Mouse (Mus musculus) limb, embryonic 12.5 days (tissue): ENCODE data around the gene Tpm4. TPM values are rescaled to one million over a fixed set of nuclear protein-coding genes. Genes with fewer than 3 reads are reported as not detected.

ENCODE experiments used
- ATAC-seq: fragments of 200-750 bp; cut with Nextera tagmentation; 2 replicates; pipeline ENCODE4 v1.8.0; 2017; ENCODE audit warnings: low read depth, moderate TSS enrichment; ENCODE audit not compliant: insufficient number of reproducible peaks, insufficient read depth, low FRiP score, low TSS enrichment
- H3K27ac ChIP-seq: fragments of 300-500 bp; sonication (generic); 2 replicates; pipeline ENCODE4 v1.5.1; 2016; ENCODE audit warnings: mild to moderate bottlenecking, moderate library complexity
- H3K27me3 ChIP-seq: fragments of 300-500 bp; sonication (generic); 2 replicates; pipeline ENCODE4 v1.6.1; 2016; ENCODE audit warnings: mild to moderate bottlenecking, moderate library complexity
- H3K36me3 ChIP-seq: fragments of 300-500 bp; sonication (generic); 2 replicates; pipeline ENCODE4 v1.6.1; 2016; ENCODE audit warnings: mild to moderate bottlenecking, moderate library complexity
- H3K4me1 ChIP-seq: fragments of 300-500 bp; sonication (generic); replicated peaks from 2 replicates; pipeline ENCODE4 v1.6.1; 2016
- H3K4me2 ChIP-seq: fragments of 300-500 bp; sonication (generic); 2 replicates; pipeline ENCODE4 v1.6.1; 2016; ENCODE audit warnings: mild to moderate bottlenecking, moderate library complexity
- H3K4me3 ChIP-seq: fragments of 300-500 bp; sonication (generic); replicated peaks from 2 replicates; pipeline ENCODE4 v1.5.1; 2016; ENCODE audit warnings: mild to moderate bottlenecking
- H3K9ac ChIP-seq: fragments of 300-500 bp; sonication (generic); replicated peaks from 2 replicates; pipeline ENCODE4 v1.6.1; 2016; ENCODE audit warnings: mild to moderate bottlenecking, moderate library complexity
- H3K9me3 ChIP-seq: fragments of 300-500 bp; sonication (generic); 2 replicates; pipeline ENCODE4 v1.6.1; 2016; ENCODE audit warnings: mild to moderate bottlenecking, moderate library complexity
- WGBS: fragments of 180-500 bp; shearing (Covaris S2); methylation state at CpG from one replicate; pipeline ENCODE4 v1.1.7; 2016; 5-methylcytosine and 5-hydroxymethylcytosine counted together
- polyA plus RNA-seq: library from polyadenylated mRNA; unstranded; fragments of >200 nt; fragmentation: Nextera tagmentation; extraction: Ambion mirVana; gene quantifications from 2 replicates; pipeline ENCODE4 v1.2.1, GENCODE M21; 2016

The Tpm4 gene
- polyA plus RNA-seq, 1 experiment from 2014 or later, result 668 TPM

- H3K9ac ChIP-seq, result no peak overlapping the region
- H3K27ac ChIP-seq, result no peak overlapping the region
- no peaks in the 10 kb centered on the region for H3K9me3 ChIP-seq
- WGBS, result 13% methylated on average over 1 of the region's 1 CpGs
- no peaks in the 10 kb centered on the region for H3K36me3 ChIP-seq
- H3K4me1 ChIP-seq, result peaks cover 5% of the 10 kb centered on the region
- no peak overlapping the region for H3K4me2 ChIP-seq
- H3K4me3 ChIP-seq, result no peak overlapping the region
- ATAC-seq, result peak; percentile 31; the same call in 1 of the 2 replicates
- H3K27me3 ChIP-seq, result no peaks in the 10 kb centered on the region
Measured at GRCm38 (mm10) chr8:72121997-72122396, 12.8 kb upstream of the Tpm4 start.

- Histone ChIP-seq H3K27ac (no peak overlapping the region), H3K4me3 (no peak overlapping the region), H3K9me3 (no peaks in the 10 kb centered on the region), H3K4me1 (no peaks in the 10 kb centered on the region), H3K9ac (no peak overlapping the region), H3K27me3 (no peaks in the 10 kb centered on the region), H3K36me3 (no peaks in the 10 kb centered on the region), H3K4me2 (no peak overlapping the region)
- 88% methylated on average over 1 of the region's 1 CpGs for WGBS
- ATAC-seq, result no peak
Measured at GRCm38 (mm10) chr8:72127834-72128233, 6.9 kb upstream of the Tpm4 start.

GRCm38 (mm10) chr8:72131251-72131650 is 3.5 kb upstream of the Tpm4 start:
- Histone ChIP-seq H3K27ac (no peak overlapping the region), H3K4me1 (0 out of 2 replicates have a peak, but pooled peaks cover 5% of the 10 kb centered on the region), H3K36me3 (no peaks in the 10 kb centered on the region), H3K9ac (no peak overlapping the region), H3K4me2 (no peak overlapping the region), H3K9me3 (no peaks in the 10 kb centered on the region), H3K4me3 (no peak overlapping the region), H3K27me3 (no peaks in the 10 kb centered on the region)
- no peak for ATAC-seq
- 44% methylated on average over 2 of the region's 2 CpGs for WGBS

GRCm38 (mm10) chr8:72131901-72132300 is 2.9 kb upstream of the Tpm4 start:
- no peaks in the 10 kb centered on the region for H3K9me3 ChIP-seq
- H3K4me2 ChIP-seq, result no peak overlapping the region
- H3K4me3 ChIP-seq, result no peak overlapping the region
- H3K27ac ChIP-seq, result no peak overlapping the region
- H3K4me1 ChIP-seq, result peaks cover 6% of the 10 kb centered on the region; the same call in 1 of the 2 replicates
- no peaks in the 10 kb centered on the region for H3K27me3 ChIP-seq
- no peak for ATAC-seq
- H3K9ac ChIP-seq, result no peak overlapping the region
- no peaks in the 10 kb centered on the region for H3K36me3 ChIP-seq
- WGBS, result 82% methylated on average over 2 of the region's 2 CpGs

GRCm38 (mm10) chr8:72132417-72132816 is 2.4 kb upstream of the Tpm4 start:
- no peak for ATAC-seq
- Histone ChIP-seq H3K27me3 (no peaks in the 10 kb centered on the region), H3K4me2 (no peak overlapping the region), H3K9me3 (no peaks in the 10 kb centered on the region), H3K27ac (no peak overlapping the region), H3K9ac (no peak overlapping the region), H3K4me3 (no peak overlapping the region), H3K36me3 (no peaks in the 10 kb centered on the region), H3K4me1 (peaks cover 10% of the 10 kb centered on the region)
- WGBS, result 83% methylated on average over 1 of the region's 1 CpGs

- ATAC-seq, result no peak
- H3K36me3 ChIP-seq, result peaks cover under 1% of the 10 kb centered on the region; the same call in 1 of the 2 replicates
- no peak overlapping the region for H3K4me2 ChIP-seq
- no peak overlapping the region for H3K27ac ChIP-seq
- no peaks in the 10 kb centered on the region for H3K9me3 ChIP-seq
- H3K27me3 ChIP-seq, result no peaks in the 10 kb centered on the region
- H3K4me1 ChIP-seq, result peaks cover 15% of the 10 kb centered on the region
- no peak overlapping the region for H3K9ac ChIP-seq
- WGBS, result 86% methylated on average over 1 of the region's 1 CpGs
- H3K4me3 ChIP-seq, result no peak overlapping the region
Measured at GRCm38 (mm10) chr8:72132891-72133290, 1.9 kb upstream of the Tpm4 start.

- no peak overlapping the region for H3K27ac ChIP-seq
- H3K4me3 ChIP-seq, result no peak overlapping the region
- WGBS, result 61% methylated on average over 1 of the region's 1 CpGs
- H3K4me2 ChIP-seq, result no peak overlapping the region
- H3K9me3 ChIP-seq, result no peaks in the 10 kb centered on the region
- H3K36me3 ChIP-seq, result peaks cover 7% of the 10 kb centered on the region
- ATAC-seq, result no peak
- no peak overlapping the region for H3K9ac ChIP-seq
- no peaks in the 10 kb centered on the region for H3K27me3 ChIP-seq
- H3K4me1 ChIP-seq, result peaks cover 17% of the 10 kb centered on the region
Measured at GRCm38 (mm10) chr8:72133507-72133906, 1.3 kb upstream of the Tpm4 start.

- no peaks in the 10 kb centered on the region for H3K27me3 ChIP-seq
- H3K27ac ChIP-seq, result peak overlapping the region; percentile 100
- under 1% methylated on average over 61 of the region's 62 CpGs for WGBS
- peak overlapping the region; percentile 79 for H3K4me2 ChIP-seq
- H3K4me3 ChIP-seq, result peak overlapping the region; percentile 82
- peaks cover 17% of the 10 kb centered on the region for H3K4me1 ChIP-seq
- peak; percentile 64 for ATAC-seq
- no peaks in the 10 kb centered on the region for H3K9me3 ChIP-seq
- H3K36me3 ChIP-seq, result peaks cover 28% of the 10 kb centered on the region
- peak overlapping the region; percentile 97 for H3K9ac ChIP-seq
Measured at GRCm38 (mm10) chr8:72135446-72136301, 899 bp downstream of the Tpm4 start.

GRCm38 (mm10) chr8:72136302-72136978 is 1.7 kb downstream of the Tpm4 start:
- H3K27ac ChIP-seq, result peak overlapping the region; percentile 100
- no peaks in the 10 kb centered on the region for H3K27me3 ChIP-seq
- no peaks in the 10 kb centered on the region for H3K9me3 ChIP-seq
- under 1% methylated on average over 18 of the region's 18 CpGs for WGBS
- peak overlapping the region; percentile 97 for H3K9ac ChIP-seq
- H3K4me3 ChIP-seq, result peak overlapping the region; percentile 82
- H3K4me1 ChIP-seq, result peaks cover 17% of the 10 kb centered on the region
- peak; percentile 30; the same call in 1 of the 2 replicates for ATAC-seq
- H3K36me3 ChIP-seq, result peaks cover 36% of the 10 kb centered on the region
- peak overlapping the region; percentile 79 for H3K4me2 ChIP-seq

- Histone ChIP-seq H3K4me1 (peaks cover 17% of the 10 kb centered on the region), H3K4me2 (peak overlapping the region; percentile 79), H3K4me3 (peak overlapping the region; percentile 82; the same call in 1 of the 2 replicates), H3K27me3 (no peaks in the 10 kb centered on the region), H3K36me3 (peaks cover 46% of the 10 kb centered on the region), H3K9ac (0 out of 2 replicates have a peak overlapping the region, but pooled peaks have one; percentile 6), H3K27ac (no peak overlapping the region), H3K9me3 (no peaks in the 10 kb centered on the region)
- ATAC-seq, result no peak
- WGBS, result 88% methylated on average over 2 of the region's 2 CpGs
Measured at GRCm38 (mm10) chr8:72137431-72137830, 2.7 kb downstream of the Tpm4 start.

- H3K9ac ChIP-seq, result no peak overlapping the region
- no peak for ATAC-seq
- no peak overlapping the region for H3K4me2 ChIP-seq
- H3K27ac ChIP-seq, result no peak overlapping the region
- H3K4me3 ChIP-seq, result no peak overlapping the region
- peaks cover 56% of the 10 kb centered on the region for H3K36me3 ChIP-seq
- no peaks in the 10 kb centered on the region for H3K9me3 ChIP-seq
- no peaks in the 10 kb centered on the region for H3K27me3 ChIP-seq
- WGBS, result 93% methylated on average over 5 of the region's 5 CpGs
- H3K4me1 ChIP-seq, result peaks cover 17% of the 10 kb centered on the region
Measured at GRCm38 (mm10) chr8:72138456-72138855, 3.7 kb downstream of the Tpm4 start.
